Mouse (Mus musculus) urinary bladder, adult 18-20 months (tissue): ENCODE results near the gene Rpl37a.

Experiments
- DNase-seq, 2 experiments: peaks; one replicate each; pipeline ENCODE4 v3.0.0; 2022; ENCODE audit warnings: low spot score in 2 of 2, mixed read lengths in 2 of 2

Gene Rpl37a

GRCm38 (mm10) chr1:72736397-72737125 is 25.5 kb downstream of the Rpl37a start:
- DNase-seq, result no peak

GRCm38 (mm10) chr1:72738946-72739680 is 28.0 kb downstream of the Rpl37a start:
- DNase-seq, result no peak

GRCm38 (mm10) chr1:72739681-72740063 is 28.6 kb downstream of the Rpl37a start:
- DNase-seq, result no peak

GRCm38 (mm10) chr1:72741406-72741805 is 30.3 kb downstream of the Rpl37a start:
- DNase-seq, result no peak

- DNase-seq, result no peak
Observed at GRCm38 (mm10) chr1:72744816-72745506, 33.9 kb downstream of the Rpl37a start.

GRCm38 (mm10) chr1:72746382-72746781 is 35.3 kb downstream of the Rpl37a start:
- no peak for DNase-seq

GRCm38 (mm10) chr1:72751371-72751781 is 40.3 kb downstream of the Rpl37a start:
- DNase-seq, result no peak

GRCm38 (mm10) chr1:72753211-72753610 is 42.1 kb downstream of the Rpl37a start:
- no peak for DNase-seq

- DNase-seq, result no peak
Observed at GRCm38 (mm10) chr1:72755227-72755626, 44.1 kb downstream of the Rpl37a start.

GRCm38 (mm10) chr1:72755801-72756200 is 44.7 kb downstream of the Rpl37a start:
- no peak for DNase-seq

GRCm38 (mm10) chr1:72759758-72760157 is 48.7 kb downstream of the Rpl37a start:
- DNase-seq, result no peak
